ENCODE assay signal across 8 mouse cellular contexts in the genomic region with DNA sequence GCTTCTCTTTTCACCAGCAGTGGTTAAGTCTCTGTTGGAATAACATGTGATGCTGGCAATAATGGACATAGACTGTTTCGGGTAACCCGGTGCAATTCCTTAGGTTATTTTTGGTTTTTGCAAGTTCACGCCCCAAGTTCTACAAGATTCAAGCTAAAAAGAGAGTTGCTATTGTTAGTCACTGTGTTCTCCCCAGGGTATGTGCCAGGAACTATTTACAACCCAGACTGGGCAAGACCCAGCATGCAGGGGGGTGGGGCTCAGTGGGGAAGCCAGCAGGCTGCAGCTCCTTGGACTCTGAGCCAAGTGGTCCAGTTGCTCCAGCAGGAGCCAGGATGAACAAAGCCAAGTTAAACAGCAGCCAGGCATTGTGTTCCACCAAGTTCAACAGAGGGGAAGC. TPM values are rescaled to one million over a fixed set of nuclear protein-coding genes. Genes with fewer than 3 reads are reported as not detected.
DNase-seq lines count a peak whose midpoint lies in the region; ATAC-seq and TF ChIP-seq lines count a peak whose summit lies in the region.

No protein-coding gene starts in this region.

- ATAC-seq in intestine, embryonic 15.5 days: no peak
- ATAC-seq in forebrain, embryonic 12.5 days (ENCODE audit: low FRiP score): no peak

- no peaks in the 10 kb centered on the region for H3K27me3 ChIP-seq in intestine, embryonic 15.5 days (replicated peaks)
- no peaks in the 10 kb centered on the region for H3K27me3 ChIP-seq in forebrain, embryonic 12.5 days

- peak; percentile 42 to 56 for DNase-seq in spleen, postnatal 36 days (ENCODE audit: low spot score in 2 of 2)
- no peak for DNase-seq in spleen, postnatal 4 days (ENCODE audit: low spot score in 2 of 2)
- DNase-seq in cerebellum, postnatal 4 days (ENCODE audit: low spot score in 2 of 2): peak; percentile 38 to 40
- peak; percentile 93 to 95 for DNase-seq in heart, postnatal 10 days
- peak; percentile 51 to 65 for DNase-seq in left cerebral cortex, adult 2 months (ENCODE audit: extremely low spot score in 1 of 2, low spot score in 2 of 2)
- DNase-seq in right cerebral cortex, postnatal 36 days (ENCODE audit: low spot score in 2 of 2): peak; percentile 53 to 72

- H3K4me3 ChIP-seq in left cerebral cortex, adult 2 months: no peak overlapping the region
- H3K4me3 ChIP-seq in intestine, embryonic 15.5 days (replicated peaks): no peak overlapping the region
- H3K4me3 ChIP-seq in forebrain, embryonic 12.5 days (replicated peaks): no peak overlapping the region

- no peak overlapping the region for H3K4me2 ChIP-seq in intestine, embryonic 15.5 days (replicated peaks)
- no peak overlapping the region for H3K4me2 ChIP-seq in forebrain, embryonic 12.5 days

- intact Hi-C loops in heart, postnatal 10 days (cut with DNase I): loop anchor here (2.0 kb wide), 1 partner anchor 23 kb away; no protein-coding TSS in a partner anchor
- intact Hi-C loops in left cerebral cortex, adult 2 months (cut with DNase I): no loop called here

- no peak overlapping the region for H3K27ac ChIP-seq in left cerebral cortex, adult 2 months
- no peak overlapping the region for H3K27ac ChIP-seq in intestine, embryonic 15.5 days
- no peak overlapping the region for H3K27ac ChIP-seq in forebrain, embryonic 12.5 days

- no peaks in the 10 kb centered on the region for H3K36me3 ChIP-seq in intestine, embryonic 15.5 days
- no peaks in the 10 kb centered on the region for H3K36me3 ChIP-seq in forebrain, embryonic 12.5 days (replicated peaks)

- 79% methylated on average over 3 of the region's 3 CpGs for WGBS in intestine, embryonic 15.5 days
- WGBS in forebrain, embryonic 12.5 days: 89% methylated on average over 3 of the region's 3 CpGs

- no peaks in the 10 kb centered on the region for H3K9me3 ChIP-seq in intestine, embryonic 15.5 days
- H3K9me3 ChIP-seq in forebrain, embryonic 12.5 days: no peaks in the 10 kb centered on the region

- TF ChIP-seq CTCF in left cerebral cortex, adult 2 months (IDR thresholded peaks at IDR 0.05): no peak

- no peak overlapping the region for H3K9ac ChIP-seq in intestine, embryonic 15.5 days
- H3K9ac ChIP-seq in forebrain, embryonic 12.5 days: no peak overlapping the region

- no peaks in the 10 kb centered on the region; the same call in 1 of the 2 replicates for H3K4me1 ChIP-seq in intestine, embryonic 15.5 days (replicated peaks)
- H3K4me1 ChIP-seq in forebrain, embryonic 12.5 days: peaks cover 19% of the 10 kb centered on the region

RNA-seq across cellular contexts. Expression of gene Nrbf2, which starts 2.8 kb away (rescaled TPM):
- 10 to 100 TPM; 10.4 to 10.6 TPM for total RNA-seq in heart, postnatal 10 days (2021)
- total RNA-seq in left cerebral cortex, adult 2 months (2021): 10 to 100 TPM; 19.4 to 20.1 TPM
- 33.4 and 34.3 TPM in 2 replicates for polyA plus RNA-seq in intestine, embryonic 15.5 days (2015; fragmentation: Nextera tagmentation; extraction: Ambion mirVana)
- polyA plus RNA-seq in forebrain, embryonic 12.5 days (2016; fragmentation: Nextera tagmentation; extraction: Ambion mirVana): 38.8 and 41.3 TPM in 2 replicates

Comparison
In these comparisons a context has a peak if more than half of its experiments do, and no peak if none do; other contexts are left out.
1. DNase-seq: peak in spleen, postnatal 36 days (2 of 2), cerebellum, postnatal 4 days (2 of 2), heart, postnatal 10 days (2 of 2), left cerebral cortex, adult 2 months (2 of 2) and right cerebral cortex, postnatal 36 days (2 of 2); none in spleen, postnatal 4 days (0 of 2).